Mouse (Mus musculus): ENCODE data around the gene Pkd1. TPM values are rescaled to one million over a fixed set of nuclear protein-coding genes. Genes with fewer than 3 reads are reported as not detected.

Gene Pkd1
- 1.5 and 6.1 TPM in 2 replicates for total RNA-seq (2015; ENCODE audit: low replicate concordance)
- total RNA-seq (2017; ENCODE audit: low replicate concordance), result 3.8 and 16.2 TPM in 2 replicates

DNA sequence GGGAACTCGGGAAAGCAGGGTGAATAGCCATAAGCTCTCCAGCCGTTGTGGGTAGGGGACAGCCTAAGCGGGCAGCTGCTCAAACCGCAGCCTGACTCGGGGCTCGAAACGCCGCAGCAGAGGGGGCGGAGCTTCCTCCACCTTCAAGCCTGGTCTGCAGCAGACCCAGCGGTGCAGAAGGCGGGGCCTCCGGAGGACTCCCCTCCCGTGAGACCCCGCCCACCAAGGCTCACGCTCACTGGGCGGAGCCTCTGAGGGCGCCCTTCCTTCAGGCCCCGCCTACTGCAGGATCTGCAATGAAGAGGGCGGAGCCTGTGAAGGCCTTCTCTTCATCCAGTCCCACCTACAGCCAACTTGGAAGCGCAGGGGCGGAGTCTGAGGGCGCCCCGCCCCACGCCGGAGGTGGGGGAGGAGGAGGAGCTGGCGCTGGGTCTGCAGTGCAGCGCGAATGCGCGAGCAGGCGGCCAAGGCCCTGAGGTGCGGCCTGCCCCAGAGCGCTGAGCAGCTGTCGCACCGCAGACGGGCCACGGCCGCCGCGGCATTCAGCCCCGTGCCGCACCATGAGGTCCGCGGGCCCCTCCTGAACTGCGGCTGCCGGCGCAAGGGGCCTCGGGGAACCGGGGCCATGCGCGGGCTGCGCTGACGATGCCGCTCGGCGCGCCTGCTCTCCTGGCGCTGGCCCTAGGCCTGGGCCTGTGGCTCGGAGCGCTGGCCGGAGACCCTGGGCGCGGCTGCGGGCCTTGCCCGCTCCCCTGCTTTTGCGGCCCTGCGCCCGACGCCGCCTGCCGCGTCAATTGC lies at the start of gene Pkd1:
TSS of gene Pkd1 (plus strand) at position 217 of the 798 bp plus-strand sequence.
- ATAC-seq (replicated peaks; ENCODE audit: low FRiP score, poor library complexity, severe bottlenecking), result peak; percentile 83

DNA sequence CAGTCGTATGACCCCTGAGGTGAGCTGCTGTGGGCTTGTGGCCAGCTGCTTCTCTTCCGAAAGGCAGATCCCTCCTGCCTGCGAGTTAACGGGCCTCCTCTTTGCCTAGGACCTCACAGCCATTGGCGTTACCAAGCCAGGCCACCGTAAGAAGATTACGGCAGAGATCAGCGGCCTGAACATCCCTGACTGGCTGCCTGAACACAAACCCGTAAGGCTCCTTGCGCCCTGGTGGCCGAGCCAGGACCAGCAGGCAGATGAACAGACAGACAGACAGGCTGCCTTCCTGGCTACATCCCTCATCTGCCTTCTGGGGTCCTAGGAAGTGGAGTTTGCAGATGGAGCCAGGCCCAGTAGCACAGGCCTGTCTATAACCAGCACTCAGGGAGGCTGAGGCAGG lies 47.4 kb upstream of the Pkd1 start:
- ATAC-seq (replicated peaks; ENCODE audit: low FRiP score, poor library complexity, severe bottlenecking), result no peak

DNA sequence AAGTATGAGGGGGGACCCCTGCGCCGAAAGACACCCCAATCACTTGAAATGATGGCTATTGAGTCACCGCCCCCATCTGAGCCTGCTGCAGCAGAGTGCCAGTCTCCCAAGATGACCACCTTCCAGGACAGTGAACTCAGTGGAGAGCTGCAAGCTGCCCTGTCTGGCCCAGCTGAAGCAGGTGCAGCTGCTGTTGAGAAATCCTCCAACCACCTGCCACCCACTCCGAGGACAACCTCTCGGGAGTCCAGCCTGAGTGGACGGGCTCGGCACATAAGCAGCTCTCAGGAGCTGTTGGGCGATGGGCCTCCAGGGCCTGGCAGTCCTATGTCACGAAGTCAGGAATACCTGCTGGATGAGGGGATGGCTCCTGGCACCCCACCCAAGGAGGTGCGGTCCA lies 45.5 kb upstream of the Pkd1 start:
- no peak for ATAC-seq (replicated peaks; ENCODE audit: low FRiP score, poor library complexity, severe bottlenecking)

DNA sequence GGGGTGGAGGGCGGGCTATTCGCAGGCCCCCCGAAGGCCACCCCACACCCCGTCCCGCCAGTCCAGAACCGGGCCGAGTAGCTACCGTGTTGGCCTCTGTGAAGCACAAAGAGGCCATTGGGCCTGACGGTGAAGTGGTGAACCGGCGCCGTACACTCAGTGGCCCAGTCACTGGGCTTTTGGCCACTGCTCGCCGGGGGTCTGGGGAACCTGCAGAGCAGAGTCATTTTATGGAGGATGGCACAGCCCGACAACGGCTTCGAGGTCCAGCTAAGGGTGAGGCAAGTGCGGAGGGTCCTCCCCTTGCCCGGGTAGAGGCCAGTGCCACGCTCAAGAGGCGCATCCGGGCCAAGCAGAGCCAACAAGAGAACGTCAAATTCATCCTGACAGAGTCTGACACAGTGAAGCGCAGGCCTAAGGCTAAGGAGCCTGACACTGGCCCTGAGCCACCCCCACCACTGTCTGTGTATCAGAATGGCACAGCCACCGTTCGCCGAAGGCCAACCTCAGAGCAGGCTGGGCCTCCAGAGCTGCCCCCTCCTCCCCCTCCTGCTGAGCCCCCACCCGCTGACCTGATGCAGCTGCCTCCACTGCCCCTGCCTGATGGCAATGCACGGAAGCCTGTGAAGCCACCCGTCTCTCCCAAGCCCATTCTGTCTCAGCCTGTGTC lies 44.2 kb upstream of the Pkd1 start:
- no peak for ATAC-seq (replicated peaks; ENCODE audit: low FRiP score, poor library complexity, severe bottlenecking)

DNA sequence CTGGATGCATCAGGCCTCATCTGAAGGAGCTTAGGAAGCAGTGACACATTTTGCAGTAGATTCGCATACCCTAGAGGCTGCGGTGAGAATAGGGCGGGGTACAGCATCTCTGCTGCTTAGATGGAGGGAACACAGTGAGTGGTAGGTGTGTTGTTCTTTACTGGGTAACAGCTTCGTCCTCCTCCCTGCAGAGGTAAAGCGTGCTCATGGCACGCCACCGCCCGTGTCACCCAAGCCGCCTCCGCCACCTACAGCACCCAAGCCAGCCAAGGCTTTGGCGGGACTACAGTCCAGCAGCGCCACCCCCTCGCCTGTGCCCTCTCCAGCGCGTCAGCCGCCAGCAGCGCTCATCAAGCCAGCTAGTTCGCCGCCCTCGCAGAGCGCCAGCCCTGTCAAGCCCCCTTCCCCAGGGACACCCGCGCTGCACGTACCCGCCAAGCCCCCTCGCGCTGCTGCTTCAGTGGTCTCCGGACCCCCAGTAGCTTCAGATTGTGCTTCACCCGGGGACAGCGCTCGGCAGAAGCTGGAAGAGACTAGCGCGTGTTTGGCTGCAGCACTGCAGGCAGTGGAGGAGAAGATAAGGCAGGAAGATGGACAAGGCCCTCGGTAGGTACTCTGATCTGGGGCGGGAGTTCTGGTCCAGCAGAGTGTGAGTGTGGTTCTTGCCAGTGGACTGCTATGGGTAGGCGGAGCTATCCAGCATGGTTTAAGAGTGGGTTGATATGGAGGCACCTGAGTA lies 43.1 kb upstream of the Pkd1 start:
- no peak for ATAC-seq (replicated peaks; ENCODE audit: low FRiP score, poor library complexity, severe bottlenecking)

DNA sequence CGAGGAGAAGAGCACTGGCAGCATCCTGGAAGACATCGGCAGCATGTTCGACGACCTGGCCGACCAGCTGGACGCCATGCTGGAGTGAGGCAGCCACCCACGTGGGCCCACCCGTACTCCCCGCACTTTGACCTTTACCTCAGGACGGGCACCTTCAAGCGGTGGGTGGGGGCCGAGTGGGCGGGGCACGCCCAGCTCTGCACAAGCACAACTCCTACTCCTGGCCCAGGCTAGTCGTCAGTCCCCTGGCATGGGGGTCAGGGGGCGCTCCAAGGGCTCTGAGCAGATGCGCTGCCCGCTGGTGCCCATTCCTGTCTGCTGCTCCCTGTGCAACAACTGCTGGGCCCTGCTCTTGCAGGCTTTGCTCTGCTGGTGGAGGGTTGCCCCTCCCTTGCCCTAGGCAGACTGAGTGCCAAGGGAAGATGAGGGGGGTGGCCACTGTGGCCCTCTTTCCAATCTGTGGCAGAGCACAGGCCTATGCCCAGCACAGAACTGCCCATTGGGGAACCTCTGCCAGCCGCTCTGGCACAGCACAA lies 42.4 kb upstream of the Pkd1 start:
- no peak for ATAC-seq (replicated peaks; ENCODE audit: low FRiP score, poor library complexity, severe bottlenecking)

DNA sequence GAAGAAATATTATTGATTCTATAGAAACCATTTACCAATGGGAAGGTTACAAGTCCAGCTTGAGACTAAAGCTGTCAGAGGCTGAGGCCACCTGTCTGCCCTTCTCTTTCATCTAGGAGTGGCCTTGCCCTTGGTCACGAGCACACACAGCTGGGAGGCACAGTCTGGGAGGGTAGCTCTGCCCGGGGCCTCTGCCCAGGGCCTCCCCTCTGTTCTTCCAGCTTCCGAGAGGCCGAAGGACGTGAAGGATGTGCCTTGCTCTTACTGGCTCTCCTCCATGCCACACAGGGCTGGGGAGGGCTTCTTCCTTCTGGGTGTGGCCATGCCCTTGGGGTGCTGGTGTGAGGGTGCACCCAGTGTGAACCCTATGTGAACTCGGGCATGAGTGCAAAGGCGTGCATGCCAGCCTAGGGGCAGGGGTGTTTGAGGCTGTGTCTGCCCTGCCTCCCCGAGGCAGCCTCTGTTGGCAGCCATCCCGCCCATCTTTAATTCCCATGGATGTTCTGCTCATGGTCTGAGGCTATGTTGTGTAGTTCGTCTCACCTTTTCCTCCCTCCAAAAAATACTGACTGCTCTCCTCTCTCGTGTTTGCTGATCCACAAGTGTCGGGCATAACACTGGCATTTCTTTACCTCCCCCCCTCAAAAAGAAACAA lies 41.7 kb upstream of the Pkd1 start:
- no peak for ATAC-seq (replicated peaks; ENCODE audit: low FRiP score, poor library complexity, severe bottlenecking)

DNA sequence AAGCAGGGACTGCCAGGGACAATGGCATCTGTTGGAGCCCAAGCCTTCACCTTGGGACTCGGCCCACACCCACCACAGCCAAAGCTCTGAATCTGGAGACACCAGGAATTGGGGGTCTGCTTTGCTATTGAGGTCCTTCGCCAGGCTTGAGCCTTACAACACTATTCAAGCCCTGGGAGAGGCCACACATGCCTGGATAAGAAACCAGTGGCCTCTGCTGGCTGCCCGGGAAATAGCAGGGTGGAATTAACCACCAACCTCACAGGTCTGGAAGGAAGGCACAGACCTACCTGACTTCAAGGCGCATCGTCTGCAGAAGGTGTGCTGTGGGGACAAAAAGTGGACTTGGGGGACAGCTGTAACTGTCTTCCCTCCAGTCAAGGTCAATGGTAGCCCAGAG lies 36.0 kb upstream of the Pkd1 start:
- peak; percentile 52; the same call in 1 of the 2 replicates for ATAC-seq (replicated peaks; ENCODE audit: low FRiP score, poor library complexity, severe bottlenecking)

DNA sequence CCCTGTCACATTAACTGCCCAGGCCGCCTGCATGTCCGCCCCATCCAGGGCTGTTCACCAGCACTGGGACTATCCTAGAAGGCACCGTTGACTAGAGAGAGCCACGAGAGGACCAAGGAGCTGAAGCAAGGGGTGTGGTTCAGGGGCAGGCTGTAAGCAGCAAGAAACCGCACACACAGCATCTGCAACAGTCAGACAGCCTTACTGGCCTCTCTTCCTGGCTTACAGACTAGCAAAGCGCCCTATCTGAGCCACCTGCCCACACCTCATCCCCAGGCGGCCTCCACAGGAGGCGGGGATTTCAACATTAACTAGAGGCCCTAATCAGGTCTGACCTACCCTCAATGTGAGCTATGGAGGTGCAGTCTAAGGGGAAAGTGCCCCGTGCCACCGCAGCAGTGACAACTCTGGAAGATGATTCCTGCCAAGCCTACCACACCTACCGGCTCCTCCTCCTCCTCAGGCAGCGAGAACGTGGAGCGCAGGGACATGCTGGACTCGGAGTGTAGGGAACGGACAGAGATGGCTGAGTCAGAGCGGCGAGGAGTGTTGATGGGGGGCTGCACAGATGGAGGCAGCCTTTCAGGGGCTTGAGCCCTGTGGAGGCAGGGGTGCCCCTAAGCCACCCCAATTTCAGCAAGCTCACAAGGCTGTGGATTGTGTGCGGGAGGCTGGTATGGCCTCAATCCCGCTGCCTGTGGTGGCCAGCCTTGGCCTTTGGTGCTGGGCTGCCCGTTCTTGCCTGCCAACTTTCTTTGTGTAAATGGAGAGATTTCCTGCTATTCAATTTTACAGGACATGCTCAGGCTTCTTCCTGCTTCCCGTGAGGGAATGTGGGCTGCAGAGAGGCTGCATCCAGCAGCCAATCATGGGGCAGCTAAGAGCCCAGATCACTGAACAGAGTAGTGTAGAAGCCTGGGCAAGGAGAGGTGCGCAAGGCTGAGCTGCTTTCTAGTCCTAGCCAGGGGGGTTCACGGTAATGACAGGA lies 35.1 kb upstream of the Pkd1 start:
- no peak for ATAC-seq (replicated peaks; ENCODE audit: low FRiP score, poor library complexity, severe bottlenecking)

DNA sequence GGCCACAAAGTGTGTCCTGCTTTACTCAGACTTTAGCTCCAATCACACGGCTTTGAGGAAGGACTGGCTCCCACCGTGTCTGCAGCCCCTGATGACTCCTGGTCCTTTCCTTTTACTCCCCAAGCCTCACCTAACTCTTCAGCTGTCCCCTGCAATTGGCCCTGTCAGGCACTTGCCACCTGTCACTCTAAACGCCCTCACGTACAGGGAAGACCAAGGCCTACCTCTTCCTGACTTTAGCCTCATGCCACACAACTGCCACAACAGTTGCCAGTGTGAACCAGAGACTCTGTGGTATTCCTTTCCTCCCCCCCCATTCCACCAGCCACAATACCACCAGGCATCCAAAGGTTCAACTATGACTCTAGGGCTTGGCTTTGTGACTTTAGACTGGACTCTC lies 29.2 kb upstream of the Pkd1 start:
- ATAC-seq (replicated peaks; ENCODE audit: low FRiP score, poor library complexity, severe bottlenecking), result no peak

DNA sequence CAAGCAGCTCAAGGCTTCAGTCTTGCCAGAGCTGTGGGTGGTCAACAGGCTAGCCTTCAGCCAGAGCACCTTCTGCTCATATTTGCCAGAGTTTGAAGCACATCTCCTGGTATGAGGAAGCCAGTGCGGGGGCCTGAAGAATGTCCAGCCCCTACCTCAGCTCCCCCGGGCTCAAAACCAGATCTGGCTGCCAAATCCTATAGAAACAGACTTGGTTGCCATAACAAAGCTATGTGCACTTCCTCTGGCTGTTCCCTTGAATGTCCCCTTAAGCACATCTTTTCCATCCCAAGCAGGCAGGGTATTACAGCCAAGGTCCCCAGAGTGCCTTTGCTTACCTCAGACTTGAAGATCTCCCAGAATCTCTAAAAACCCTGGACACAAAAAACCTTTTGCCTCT lies 24.9 kb upstream of the Pkd1 start:
- no peak for ATAC-seq (replicated peaks; ENCODE audit: low FRiP score, poor library complexity, severe bottlenecking)

DNA sequence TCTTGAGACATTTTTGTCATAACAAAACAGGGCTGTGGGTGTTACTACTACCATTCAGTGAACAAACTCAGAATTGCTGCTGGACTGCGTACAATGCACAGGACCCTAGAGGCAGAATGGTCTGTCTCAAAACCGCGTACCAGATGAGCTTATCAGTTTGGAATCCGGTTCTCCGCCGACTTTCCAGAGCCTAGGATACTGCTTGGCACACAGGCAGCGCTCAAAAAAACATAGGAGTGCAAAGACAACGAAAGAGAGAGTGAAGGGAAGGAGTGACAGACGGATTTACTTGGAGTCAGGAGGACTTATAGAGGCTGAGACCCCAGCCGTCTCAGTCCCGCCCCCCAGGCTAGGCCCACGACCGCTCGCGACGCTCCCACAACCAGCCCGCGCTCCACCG lies 22.3 kb upstream of the Pkd1 start:
- no peak for ATAC-seq (replicated peaks; ENCODE audit: low FRiP score, poor library complexity, severe bottlenecking)

DNA sequence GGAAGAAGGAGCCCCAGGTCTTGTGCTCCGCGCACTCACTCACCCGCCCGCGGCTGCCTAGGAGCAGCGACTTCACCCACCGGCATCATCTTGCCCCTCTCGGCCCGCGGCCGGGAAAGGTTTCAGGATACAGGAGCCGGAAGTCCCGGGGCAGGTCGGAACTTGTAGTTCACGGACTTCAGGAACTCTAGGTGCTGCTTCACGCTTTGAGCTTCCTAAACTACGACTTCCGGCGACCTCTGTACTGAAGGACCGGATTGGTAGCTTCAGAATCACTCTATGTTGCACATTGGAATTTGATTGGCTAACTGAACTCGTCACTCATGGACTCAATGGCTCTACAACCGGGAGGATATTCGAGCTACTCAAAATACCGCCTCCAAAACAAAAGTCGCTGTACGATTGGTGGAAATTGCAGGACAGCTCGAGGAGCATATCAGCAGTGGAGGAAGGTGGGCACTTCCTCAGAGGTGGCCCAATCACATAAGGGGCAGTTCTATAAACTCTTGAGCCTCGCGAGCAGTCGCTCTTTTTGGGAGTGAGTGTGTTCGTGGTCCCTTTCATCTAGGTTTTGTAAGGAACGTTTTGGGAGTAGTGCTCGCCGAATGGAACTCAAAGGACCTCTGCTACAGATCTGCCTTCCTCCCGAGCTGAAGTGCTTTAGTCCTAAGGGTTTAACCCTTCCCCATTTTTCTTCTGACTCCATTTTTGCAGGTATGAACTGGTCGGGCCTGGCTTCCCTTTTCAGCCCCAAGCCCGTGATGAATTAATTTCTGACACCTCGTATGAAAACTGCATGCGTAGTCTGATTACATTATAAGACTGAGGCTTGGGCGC lies 21.7 kb upstream of the Pkd1 start, which contains the start of gene Traf7:
TSS of gene Traf7 (minus strand) at position 216 of the 837 bp plus-strand sequence.
- ATAC-seq (replicated peaks; ENCODE audit: low FRiP score, poor library complexity, severe bottlenecking), result peak; percentile 91

DNA sequence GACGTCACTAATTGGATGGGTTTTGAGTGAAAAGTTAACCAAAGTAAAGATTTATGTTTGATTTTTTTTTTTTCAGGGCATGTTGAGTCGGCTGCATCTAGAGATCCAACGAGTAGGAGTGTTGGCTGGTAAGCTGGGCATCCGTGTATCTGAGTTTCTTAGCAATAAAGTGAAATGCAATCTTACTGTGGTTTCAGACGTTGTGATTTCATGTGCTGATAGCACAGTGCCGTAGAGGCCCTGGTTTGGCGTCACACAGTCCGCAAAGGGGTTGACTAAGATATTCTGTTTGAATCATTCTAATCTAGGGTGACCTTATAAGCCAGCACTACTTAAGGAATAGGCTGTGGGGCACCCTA lies 21.1 kb upstream of the Pkd1 start:
- ATAC-seq (replicated peaks; ENCODE audit: low FRiP score, poor library complexity, severe bottlenecking), result no peak

DNA sequence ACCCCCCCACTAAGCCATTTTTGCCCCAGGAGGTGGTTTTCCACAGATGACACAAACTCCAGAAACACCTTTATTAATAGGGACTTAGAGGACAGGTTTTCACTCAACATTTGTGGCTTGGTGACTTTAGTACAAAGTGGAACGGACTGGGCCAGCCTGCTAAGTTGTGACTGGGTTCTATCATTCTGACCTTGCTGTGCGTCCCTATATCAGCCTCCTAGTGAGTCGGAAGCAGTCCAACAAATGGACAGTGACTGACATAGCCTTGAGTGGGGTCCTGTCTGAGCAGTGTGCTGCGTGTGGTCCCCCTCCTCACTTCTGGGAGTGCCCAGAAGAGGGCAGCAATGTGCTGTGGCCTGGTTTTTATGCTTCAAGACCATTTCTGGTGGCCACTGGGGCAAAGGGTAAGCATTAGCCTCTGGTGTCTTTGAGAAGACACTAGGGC lies 20.6 kb upstream of the Pkd1 start:
- no peak for ATAC-seq (replicated peaks; ENCODE audit: low FRiP score, poor library complexity, severe bottlenecking)

DNA sequence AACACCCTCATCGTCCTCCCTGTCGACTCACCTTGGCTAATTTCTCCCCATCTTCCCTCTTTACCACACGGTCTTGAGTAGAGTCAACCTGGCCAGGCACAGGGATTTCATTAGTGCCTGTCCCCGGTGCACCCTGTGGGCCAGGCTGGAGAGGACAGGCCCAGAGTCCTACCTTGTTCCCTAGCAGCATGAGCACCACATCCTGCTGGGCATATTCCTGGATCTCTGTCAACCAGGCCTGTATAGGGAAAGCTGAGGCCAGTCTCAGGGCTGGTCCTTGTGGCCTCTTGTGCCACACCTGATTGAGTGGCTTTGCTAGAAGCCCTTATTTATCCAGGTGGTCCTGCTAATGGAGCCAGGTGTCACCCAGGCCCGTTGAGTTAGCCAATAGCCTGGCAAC lies 19.8 kb upstream of the Pkd1 start:
- ATAC-seq (replicated peaks; ENCODE audit: low FRiP score, poor library complexity, severe bottlenecking), result no peak

DNA sequence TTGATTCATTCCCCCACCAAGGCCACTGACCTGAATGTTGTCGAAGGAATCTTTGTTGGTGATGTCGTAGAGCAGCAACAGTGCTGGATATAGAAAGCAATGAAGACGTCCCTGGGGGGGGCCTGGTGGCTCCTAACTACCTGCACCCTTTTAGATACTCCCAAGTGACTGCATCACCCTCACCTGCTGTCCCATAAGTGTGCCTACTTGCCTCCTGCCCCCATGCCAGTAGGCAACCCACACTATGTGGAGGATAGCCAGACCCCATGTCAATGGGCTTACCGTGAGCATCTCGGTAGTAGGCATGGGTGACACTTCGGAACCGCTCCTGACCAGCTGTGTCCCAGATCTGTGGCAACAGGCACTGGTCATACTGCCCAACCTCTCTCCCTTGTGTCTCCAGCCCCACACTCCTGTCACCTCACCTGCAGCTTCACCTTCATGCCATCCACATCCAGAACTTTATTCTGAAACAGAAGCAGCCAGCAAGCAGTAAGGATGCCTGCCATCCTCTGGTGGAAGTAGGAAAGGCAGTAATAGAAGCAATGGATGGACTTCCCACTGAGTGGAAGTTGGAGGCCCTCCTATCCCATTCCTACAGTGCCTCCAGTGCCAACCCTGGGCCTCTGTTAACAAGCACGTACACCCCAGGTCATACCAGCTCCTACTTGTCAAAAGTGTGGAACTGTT lies 19.1 kb upstream of the Pkd1 start:
- no peak for ATAC-seq (replicated peaks; ENCODE audit: low FRiP score, poor library complexity, severe bottlenecking)

All from erythroblast, adult 5-6 weeks (primary cell).